Mouse (Mus musculus) kidney, postnatal 0 days (tissue): ENCODE data around the gene Etfbkmt. TPM values are rescaled to one million over a fixed set of nuclear protein-coding genes. Genes with fewer than 3 reads are reported as not detected.
"Not testable (repeated sequence)": the region's sequence is repeated elsewhere in the genome, so short reads cannot be mapped to it uniquely, and the experiment has no call there.

Experiments
- ATAC-seq: fragments of 200-750 bp; cut with Nextera tagmentation; replicated peaks from 2 replicates; pipeline ENCODE4 v1.8.0; 2017; ENCODE audit warnings: low read depth, moderate number of reproducible peaks, moderate TSS enrichment, moderate library complexity; ENCODE audit not compliant: low FRiP score
- DNase-seq: peaks from one replicate; pipeline ENCODE4 v3.0.0-alpha.2; 2016; ENCODE audit warnings: low spot score
- H3K27ac ChIP-seq: fragments of 300-500 bp; sonication (generic); 2 replicates; pipeline ENCODE4 v1.5.1; 2014; ENCODE audit warnings: mild to moderate bottlenecking
- H3K27me3 ChIP-seq: fragments of 300-500 bp; sonication (generic); 2 replicates; pipeline ENCODE4 v1.6.1; 2014; ENCODE audit warnings: low read length, mixed read lengths; ENCODE audit not compliant: insufficient read depth
- H3K36me3 ChIP-seq: fragments of 300-500 bp; sonication (generic); 2 replicates; pipeline ENCODE4 v1.6.1; 2014; ENCODE audit warnings: low read length, mixed read lengths; ENCODE audit not compliant: insufficient read depth
- H3K4me1 ChIP-seq: fragments of 300-500 bp; sonication (generic); replicated peaks from 2 replicates; pipeline ENCODE4 v1.6.1; 2014; ENCODE audit warnings: antibody characterized with exemption, low read length, mixed read lengths; ENCODE audit not compliant: insufficient read depth
- H3K4me2 ChIP-seq: fragments of 300-500 bp; sonication (generic); 2 replicates; pipeline ENCODE4 v1.6.1; 2014; ENCODE audit warnings: mild to moderate bottlenecking, low read length, moderate library complexity, mixed read lengths
- H3K4me3 ChIP-seq: fragments of 300-500 bp; sonication (generic); replicated peaks from 2 replicates; pipeline ENCODE4 v1.5.1; 2014; ENCODE audit warnings: low read depth, low read length
- H3K9ac ChIP-seq: fragments of 300-500 bp; sonication (generic); 2 replicates; pipeline ENCODE4 v1.6.1; 2014; ENCODE audit warnings: low read depth, low read length
- H3K9me3 ChIP-seq: fragments of 300-500 bp; sonication (generic); replicated peaks from 2 replicates; pipeline ENCODE4 v1.6.1; 2016; ENCODE audit warnings: low read length, inconsistent platforms, mixed read lengths
- CTCF ChIP-seq: IDR thresholded peaks from 2 replicates; pipeline ENCODE4 v1.5.1; 2016; ENCODE audit warnings: antibody characterized with exemption, low read depth, mild to moderate bottlenecking, moderate library complexity
- WGBS: fragments of 180-500 bp; shearing (Covaris S2); extraction: QIAGEN DNeasy Blood & Tissue Kit; methylation state at CpG from one replicate; pipeline ENCODE4 v1.1.7; 2014; 5-methylcytosine and 5-hydroxymethylcytosine counted together
- polyA plus RNA-seq: library from polyadenylated mRNA; unstranded; fragments of >200 nt; fragmentation: Nextera tagmentation; extraction: Ambion mirVana; gene quantifications from 2 replicates; pipeline ENCODE4 v1.2.1, GENCODE M21; 2015

The Etfbkmt gene
- polyA plus RNA-seq, 1 experiment from 2014 or later, result 26.0 TPM

- DNase-seq, result no peak
- no peak overlapping the region for H3K4me3 ChIP-seq
- H3K27ac ChIP-seq, result 0 out of 2 replicates have a peak overlapping the region, but pooled peaks have one; percentile 25
- no peak for TF ChIP-seq CTCF
- 19% methylated on average over 8 of the region's 8 CpGs for WGBS
- no peak overlapping the region for H3K9ac ChIP-seq
- no peaks in the 10 kb centered on the region for H3K27me3 ChIP-seq
- H3K9me3 ChIP-seq, result no peaks in the 10 kb centered on the region
- no peak for ATAC-seq
- peaks cover 8% of the 10 kb centered on the region; the same call in 1 of the 2 replicates for H3K4me1 ChIP-seq
- H3K36me3 ChIP-seq, result peaks cover 4% of the 10 kb centered on the region; the same call in 1 of the 2 replicates
- no peak overlapping the region for H3K4me2 ChIP-seq
Observed at GRCm38 (mm10) chr6:149154116-149155030, 14.7 kb downstream of the Etfbkmt start.

DNA sequence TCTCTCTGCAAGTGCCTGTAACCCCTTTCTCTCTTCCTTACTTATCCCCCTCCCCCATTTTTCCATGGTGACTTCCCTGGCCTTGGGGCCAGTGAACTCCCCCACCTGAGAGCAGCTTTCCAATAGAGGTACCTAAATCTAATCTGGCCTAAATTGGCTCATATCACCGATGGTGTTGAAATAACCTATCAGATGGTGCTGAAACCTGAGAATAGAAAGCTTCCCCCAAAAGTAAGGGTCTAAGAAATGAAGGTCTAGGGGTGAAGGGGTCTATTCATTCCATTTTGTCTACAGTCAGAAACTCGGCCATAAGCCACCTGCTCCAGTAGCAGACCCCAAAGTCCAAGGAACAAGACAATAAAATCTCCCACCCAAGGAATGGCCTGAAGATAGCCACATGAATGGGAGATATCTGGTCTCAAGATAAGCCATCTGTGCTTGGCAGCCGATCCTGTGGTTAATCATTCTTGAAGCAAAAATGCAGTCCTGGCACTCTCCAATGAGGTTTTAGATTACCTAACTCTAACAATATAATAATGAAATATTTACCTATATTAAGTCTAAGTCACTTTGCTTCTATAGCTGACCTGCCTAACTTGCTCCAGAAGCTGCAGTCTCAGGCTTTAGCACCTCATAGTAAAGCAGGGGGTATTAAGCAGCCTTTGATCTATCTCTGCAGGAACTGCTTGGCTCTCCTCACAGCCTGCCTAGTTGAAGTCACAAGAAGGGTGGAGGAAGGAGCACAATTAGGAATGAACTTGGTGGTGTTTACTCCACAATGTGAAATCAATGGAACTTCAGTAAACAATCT is 15.6 kb downstream of the Etfbkmt start:
- H3K27me3 ChIP-seq, result no peaks in the 10 kb centered on the region
- no peaks in the 10 kb centered on the region for H3K36me3 ChIP-seq
- no peak overlapping the region for H3K9ac ChIP-seq
- H3K4me2 ChIP-seq, result no peak overlapping the region
- no peak for ATAC-seq
- no peak for TF ChIP-seq CTCF
- peaks cover 8% of the 10 kb centered on the region; the same call in 1 of the 2 replicates for H3K4me1 ChIP-seq
- 0 out of 2 replicates have a peak overlapping the region, but pooled peaks have one; percentile 36 for H3K27ac ChIP-seq
- WGBS, result 36% methylated on average over 3 of the region's 3 CpGs
- H3K4me3 ChIP-seq, result no peak overlapping the region
- no peak for DNase-seq
- no peaks in the 10 kb centered on the region for H3K9me3 ChIP-seq

- 65% methylated on average over 3 of the region's 4 CpGs for WGBS
- not testable (repeated sequence) for ATAC-seq, H3K4me2 ChIP-seq, H3K4me3 ChIP-seq, H3K27ac ChIP-seq, H3K4me1 ChIP-seq, H3K9ac ChIP-seq, DNase-seq, H3K9me3 ChIP-seq, H3K27me3 ChIP-seq
- peaks cover 13% of the 10 kb centered on the region; the same call in 1 of the 2 replicates for H3K36me3 ChIP-seq
Observed at GRCm38 (mm10) chr6:149167038-149167437, 27.4 kb downstream of the Etfbkmt start.

GRCm38 (mm10) chr6:149167672-149168071 is 28.0 kb downstream of the Etfbkmt start:
- no peak overlapping the region for H3K4me3 ChIP-seq
- DNase-seq (no peak), ATAC-seq (no peak)
- H3K9me3 ChIP-seq, result no peaks in the 10 kb centered on the region
- H3K4me1 ChIP-seq, result no peaks in the 10 kb centered on the region
- H3K27me3 ChIP-seq, result no peaks in the 10 kb centered on the region
- peaks cover 13% of the 10 kb centered on the region; the same call in 1 of the 2 replicates for H3K36me3 ChIP-seq
- TF ChIP-seq CTCF, result no peak
- H3K9ac ChIP-seq, result no peak overlapping the region
- no peak overlapping the region for H3K4me2 ChIP-seq
- WGBS, result 97% methylated on average over 1 of the region's 1 CpGs
- H3K27ac ChIP-seq, result no peak overlapping the region

DNA sequence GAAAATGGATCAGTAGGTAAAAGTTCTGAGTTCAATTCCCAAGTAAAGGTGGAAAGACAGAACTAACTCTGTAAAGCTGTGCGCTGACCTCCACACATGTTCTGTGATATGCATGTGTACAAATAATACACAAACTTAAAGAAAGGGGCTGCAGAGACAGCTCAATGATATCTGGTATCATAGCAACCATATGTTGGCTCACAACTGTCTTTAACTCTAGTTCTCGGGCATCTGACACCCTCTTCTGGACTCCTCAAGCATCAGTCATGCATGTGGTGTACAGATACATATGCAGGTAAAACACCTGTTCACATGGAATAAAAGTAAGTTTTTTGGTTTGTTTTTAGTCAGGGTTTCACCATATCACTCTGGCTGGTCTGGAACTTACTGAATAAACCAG is 28.8 kb downstream of the Etfbkmt start:
- no peak overlapping the region for H3K4me3 ChIP-seq
- ATAC-seq, result no peak
- no peaks in the 10 kb centered on the region for H3K27me3 ChIP-seq
- H3K9ac ChIP-seq, result no peak overlapping the region
- H3K4me2 ChIP-seq, result no peak overlapping the region
- DNase-seq, result no peak
- H3K27ac ChIP-seq, result no peak overlapping the region
- H3K4me1 ChIP-seq, result no peaks in the 10 kb centered on the region
- WGBS, result 96% methylated on average over 2 of the region's 2 CpGs
- TF ChIP-seq CTCF, result no peak
- no peaks in the 10 kb centered on the region for H3K9me3 ChIP-seq
- H3K36me3 ChIP-seq, result peaks cover 13% of the 10 kb centered on the region; the same call in 1 of the 2 replicates

GRCm38 (mm10) chr6:149169965-149170364 is 30.3 kb downstream of the Etfbkmt start:
- H3K36me3 ChIP-seq, result peaks cover 13% of the 10 kb centered on the region; the same call in 1 of the 2 replicates
- not testable (repeated sequence) for H3K4me1 ChIP-seq, ATAC-seq, H3K4me2 ChIP-seq, H3K27me3 ChIP-seq, DNase-seq, H3K9me3 ChIP-seq, H3K27ac ChIP-seq, H3K9ac ChIP-seq, H3K4me3 ChIP-seq
- WGBS, result 87% methylated on average over 4 of the region's 4 CpGs
